Mouse (Mus musculus) spleen, postnatal 10 days (tissue): Measurements from ENCODE around the gene Gm28870.
"Not testable (repeated sequence)": the region's sequence is repeated elsewhere in the genome, so short reads cannot be mapped to it uniquely, and the experiment has no call there.

Experiments used
- DNase-seq, 2 experiments: peaks; one replicate each; pipeline ENCODE4 v3.0.0; 2021 to 2022; ENCODE audit warnings: low spot score in 2 of 2

Gene Gm28870

GRCm38 (mm10) chrY:50096976-50097375, at the start of gene Gm28870:
Gene Gm28870 (plus strand): TSS chrY:50097276.
- not testable (repeated sequence) for DNase-seq
